In genomic region chr17:40384567-40384966, GRCm38 (mm10) we compare ENCODE assay signal across 17 mouse cellular contexts.
DNase-seq lines count a peak whose midpoint lies in the region; TF ChIP-seq lines count a peak whose summit lies in the region.
"Had no signal": no experiment of that assay in that cellular context is flagged by ENCODE, and none has a peak within 500 bp of the region (broad histone marks: within the 10 kb centered on the region; RNA-seq: fewer than 3 reads in every experiment).

No protein-coding gene starts in this region.

- DNase-seq in layer of hippocampus, adult 2 months (ENCODE audit: low spot score in 2 of 2): no peak
- DNase-seq in layer of hippocampus, adult 11-12 months (ENCODE audit: low spot score): no peak
- peak; percentile 16 for DNase-seq in 416B (ENCODE audit: low read depth)
- peak; percentile 11 for DNase-seq in A20 (ENCODE audit: low read depth, low spot score)
- DNase-seq in splenic B cell, adult 2 months (ENCODE audit: low read depth, low spot score): peak; percentile 5
- no peak for DNase-seq in liver
- DNase-seq in thymus, postnatal 4 days: no peak
- DNase-seq: adrenal gland, adult 2 months; adrenal gland, postnatal 25 days; cerebellum, adult 2 months; cerebellum, postnatal 14 days; gastrocnemius, postnatal 14 days; heart, adult 2 months; heart, postnatal 14 days had no signal

- peak; percentile 54 for TF ChIP-seq CTCF in layer of hippocampus, adult 2 months (conservative IDR thresholded peaks at IDR 0.05)

- H3K4me3 ChIP-seq in layer of hippocampus, adult 2 months: no peak overlapping the region
- H3K4me3 ChIP-seq: embryonic facial prominence, embryonic 12.5 days; heart, adult 2 months; heart, embryonic 15.5 days had no signal

- H3K27ac ChIP-seq in layer of hippocampus, adult 2 months: no peak overlapping the region
- H3K27ac ChIP-seq: embryonic facial prominence, embryonic 12.5 days; heart, adult 2 months; heart, embryonic 15.5 days; hindbrain, embryonic 14.5 days had no signal

- no peaks in the 10 kb centered on the region for H3K36me3 ChIP-seq in splenic B cell, adult 2 months (ENCODE audit: control insufficient read depth, insufficient read depth, low read length, poor library complexity, severe bottlenecking)
- H3K36me3 ChIP-seq: embryonic facial prominence, embryonic 12.5 days; heart, embryonic 15.5 days had no signal

- H3K27me3 ChIP-seq in splenic B cell, adult 2 months (ENCODE audit: control insufficient read depth, insufficient read depth, low read length, poor library complexity, severe bottlenecking): no peaks in the 10 kb centered on the region
- H3K27me3 ChIP-seq: embryonic facial prominence, embryonic 12.5 days; heart, embryonic 15.5 days had no signal

Comparison
In these comparisons a context has a peak if more than half of its experiments do, and no peak if none do; other contexts are left out.
1. DNase-seq: peak in 416B (single experiment), A20 (single experiment) and splenic B cell, adult 2 months (single experiment); none in layer of hippocampus, adult 2 months (0 of 2), layer of hippocampus, adult 11-12 months (single experiment), liver (single experiment) and thymus, postnatal 4 days (single experiment).